Mouse (Mus musculus) left cerebral cortex, adult 11 months (tissue): Measurements from ENCODE around the gene Clec12a.

ENCODE experiments used
- DNase-seq: peaks from one replicate; pipeline ENCODE4 v3.0.0; 2022; ENCODE audit warnings: low spot score

The Clec12a gene

DNA sequence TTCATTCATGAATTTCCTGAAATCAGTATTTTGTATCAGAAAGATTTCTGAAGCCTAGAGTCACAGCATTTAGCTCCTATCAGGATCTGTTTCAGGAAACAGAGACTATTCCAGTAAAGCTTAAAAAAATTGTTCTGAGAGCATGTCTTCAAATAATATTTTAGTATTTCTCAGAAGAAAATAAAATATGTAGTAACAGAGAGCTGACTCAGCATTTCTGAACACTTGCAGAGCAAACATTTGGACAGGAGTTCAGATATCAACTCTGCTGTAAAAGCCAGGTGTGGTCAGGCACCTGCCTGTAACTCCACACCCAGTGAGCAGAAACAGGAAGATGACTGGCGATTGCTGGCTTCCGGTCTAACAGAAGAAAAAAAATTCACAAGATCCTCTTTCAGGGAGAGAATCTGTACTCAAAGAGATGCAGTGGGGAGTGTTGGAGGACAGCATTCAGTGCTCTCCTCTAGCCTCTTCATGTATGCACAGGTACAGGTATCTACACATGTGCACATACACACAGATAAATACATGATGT is 32.5 kb downstream of the Clec12a start:
- no peak for DNase-seq

DNA sequence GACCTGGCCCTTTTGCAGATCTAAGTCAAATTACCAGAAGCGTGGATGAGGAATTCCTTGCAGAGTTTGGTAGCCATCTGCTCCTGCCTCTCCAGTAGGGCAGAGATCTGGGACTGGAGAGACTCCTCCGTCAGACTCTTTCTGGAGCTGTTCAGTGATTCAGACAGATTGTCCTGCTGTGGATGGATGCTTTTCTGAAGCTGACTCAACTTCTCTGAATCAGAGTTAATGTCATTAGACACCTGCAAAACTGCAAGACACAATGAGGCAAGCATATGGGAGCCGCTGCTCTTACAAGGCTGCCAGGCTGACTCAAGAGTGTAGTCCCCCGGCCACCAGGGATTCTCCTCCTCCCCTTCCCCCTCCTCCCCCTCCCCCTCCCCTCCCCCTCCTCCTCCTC is 38.0 kb downstream of the Clec12a start:
- no peak for DNase-seq

DNA sequence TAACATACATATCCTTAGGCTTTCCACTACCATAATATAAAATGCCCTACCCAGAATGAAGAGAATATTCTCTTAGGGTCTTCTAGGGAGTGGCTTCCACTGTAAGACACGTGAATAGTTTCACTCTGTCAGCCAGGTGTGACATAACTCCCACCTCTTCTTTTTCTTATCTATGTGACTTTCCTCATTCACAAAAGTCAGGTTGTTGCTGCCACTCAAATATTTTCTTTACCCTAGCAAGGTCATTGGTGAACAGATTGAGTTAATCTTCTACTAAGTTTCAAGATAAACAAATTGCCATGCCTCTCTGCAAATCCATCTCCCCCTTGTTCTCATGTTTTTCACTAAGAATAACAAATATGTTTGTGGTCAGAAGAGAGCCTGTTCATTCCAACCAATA is 39.2 kb downstream of the Clec12a start:
- DNase-seq, result no peak

DNA sequence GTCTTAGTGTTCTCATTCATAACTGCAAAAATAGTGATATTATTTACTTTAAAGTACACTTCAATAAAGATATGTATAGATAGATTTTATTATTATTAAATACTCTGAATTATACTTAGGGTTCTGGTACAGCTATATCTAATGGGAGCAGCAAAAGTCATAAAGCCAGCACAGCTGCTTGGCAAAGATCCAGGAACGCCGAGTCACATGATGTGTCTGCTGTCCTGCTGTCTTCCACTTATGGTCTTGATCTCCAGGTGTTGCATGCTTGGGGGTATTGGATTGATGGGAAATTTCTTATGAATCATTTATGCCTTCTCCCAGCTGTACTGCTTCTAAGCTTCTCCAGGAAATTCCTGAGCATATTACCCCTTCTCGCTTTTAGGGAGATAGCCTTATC is 41.0 kb downstream of the Clec12a start:
- no peak for DNase-seq

DNA sequence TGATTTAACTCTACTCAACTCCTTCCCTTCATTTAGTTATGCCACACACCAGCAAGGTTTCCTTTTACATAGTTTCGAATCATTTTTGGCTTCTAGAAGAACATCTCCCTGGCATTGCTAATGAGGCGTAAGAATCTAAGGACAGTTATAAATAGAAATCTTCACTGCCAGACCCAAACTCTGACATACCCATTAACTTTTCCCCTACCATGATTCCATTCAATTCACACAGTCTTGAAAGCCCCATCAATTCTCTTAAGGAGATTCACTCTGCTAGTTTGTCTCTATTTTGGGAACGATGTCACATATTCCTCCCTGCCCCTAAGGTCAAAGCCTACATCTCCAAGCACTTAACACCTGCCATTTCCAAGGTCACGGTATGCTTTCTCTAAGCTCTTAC is 42.5 kb downstream of the Clec12a start:
- DNase-seq, result no peak

DNA sequence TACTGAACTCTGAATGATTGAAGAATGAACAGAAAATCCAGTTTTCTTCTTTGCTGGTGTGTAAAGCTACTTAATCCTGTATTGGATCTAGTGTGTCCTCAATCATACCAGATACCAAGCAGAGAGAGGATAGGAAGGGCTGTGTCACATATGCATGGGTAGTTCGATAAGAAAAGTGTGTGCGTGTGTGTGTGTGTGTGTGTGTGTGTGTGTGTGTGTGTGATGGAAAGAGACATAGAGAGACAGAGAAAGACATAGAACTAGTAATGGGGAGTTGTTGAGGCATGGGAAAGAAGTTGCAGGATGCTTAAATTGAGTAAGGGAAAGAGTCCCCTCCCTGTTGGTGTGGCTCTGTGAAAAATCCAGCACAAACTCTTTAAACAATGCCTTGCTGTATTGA is 43.3 kb downstream of the Clec12a start, which contains the start of gene Clec12b:
Clec12b (minus strand) TSS at position 101 of the 400 bp plus-strand sequence.
- DNase-seq, result no peak

DNA sequence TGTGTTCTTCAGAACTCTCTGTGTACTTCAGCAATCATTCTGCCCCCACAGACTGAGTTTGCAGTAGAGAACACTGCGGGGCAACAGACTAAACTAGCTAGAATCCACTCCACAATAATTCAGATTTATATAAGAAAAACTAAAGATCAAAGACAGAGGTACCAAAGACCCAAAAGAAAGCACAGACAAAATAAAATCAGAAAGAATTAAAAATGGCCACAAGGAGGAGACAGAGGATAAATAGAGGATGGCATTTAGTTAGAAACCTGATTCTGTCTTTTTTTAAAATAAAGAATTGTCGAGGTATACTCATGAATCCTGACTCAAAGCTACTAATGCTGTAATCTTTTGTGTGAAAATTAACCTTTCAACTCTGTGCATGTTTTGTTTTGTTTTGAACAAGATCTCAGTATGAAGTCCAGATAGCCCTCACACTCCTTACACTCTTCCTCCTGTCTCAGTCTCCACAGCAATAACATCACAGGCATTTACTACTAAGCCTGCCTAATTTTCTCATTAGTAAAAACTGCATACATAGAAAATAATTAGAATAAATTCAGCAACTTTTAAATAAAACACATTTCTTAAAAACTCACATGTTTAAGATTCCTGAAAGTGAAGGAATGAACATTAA is 50.7 kb downstream of the Clec12a start:
- DNase-seq, result peak; percentile 28

DNA sequence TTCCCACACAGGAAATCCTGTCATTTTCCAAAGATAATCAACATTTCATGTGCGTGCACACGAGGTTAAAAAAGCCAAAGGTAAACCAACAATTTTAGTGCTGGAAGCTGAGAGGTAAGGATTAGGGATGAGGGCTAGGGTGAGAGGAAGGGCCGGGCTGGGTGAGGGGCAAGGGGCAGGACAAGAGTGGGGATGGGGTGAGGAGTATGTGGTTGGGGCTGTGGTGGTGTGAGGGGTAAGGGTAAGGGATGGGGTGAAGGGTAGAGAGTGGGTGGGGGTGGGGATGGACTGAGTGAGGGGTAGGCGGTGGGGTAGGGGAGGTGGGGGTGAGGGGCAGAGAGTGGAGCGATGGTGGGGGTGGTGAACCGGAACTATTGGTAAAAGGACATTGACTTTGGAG is 51.2 kb downstream of the Clec12a start:
- no peak for DNase-seq

DNA sequence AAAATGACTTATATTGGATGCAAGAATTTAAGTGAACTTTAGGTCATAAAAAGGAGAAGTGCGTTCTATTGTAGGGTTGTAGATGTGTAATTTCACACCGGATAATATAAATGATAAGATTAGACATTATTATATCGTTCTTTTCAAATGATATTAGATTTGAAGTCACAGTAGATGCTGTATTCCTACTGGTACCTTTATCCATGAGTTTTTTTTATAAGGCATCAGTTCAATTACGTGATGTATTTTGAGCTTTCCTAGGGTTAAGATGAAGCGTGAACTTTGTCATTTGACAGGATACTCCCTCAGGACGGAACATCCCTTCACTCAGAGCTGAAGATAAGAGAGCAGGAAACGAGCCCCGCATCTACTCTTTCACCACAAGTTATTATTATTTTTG is 54.5 kb downstream of the Clec12a start, which contains the start of gene Clec1b:
Clec1b (plus strand) TSS at position 301 of the 400 bp plus-strand sequence.
- no peak for DNase-seq

DNA sequence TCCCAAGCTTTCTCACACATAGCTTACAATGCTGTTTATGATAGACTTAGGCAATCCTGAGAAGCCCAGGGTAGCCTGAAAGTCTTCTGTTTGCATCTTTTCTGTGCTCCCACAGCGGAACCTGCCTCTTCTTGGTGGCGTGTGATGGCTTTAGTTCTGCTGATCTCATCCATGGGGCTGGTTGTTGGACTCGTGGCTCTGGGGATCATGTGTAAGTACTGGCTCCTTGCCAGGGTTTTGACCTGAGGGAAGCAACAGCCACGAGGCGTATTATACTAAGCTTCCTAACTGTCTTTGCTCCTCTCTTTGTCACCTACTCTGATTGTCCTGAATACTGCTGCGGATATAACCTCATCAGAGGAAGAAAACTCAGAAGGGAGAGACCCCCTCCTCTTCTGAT is 57.5 kb downstream of the Clec12a start:
- peak; percentile 16 for DNase-seq

DNA sequence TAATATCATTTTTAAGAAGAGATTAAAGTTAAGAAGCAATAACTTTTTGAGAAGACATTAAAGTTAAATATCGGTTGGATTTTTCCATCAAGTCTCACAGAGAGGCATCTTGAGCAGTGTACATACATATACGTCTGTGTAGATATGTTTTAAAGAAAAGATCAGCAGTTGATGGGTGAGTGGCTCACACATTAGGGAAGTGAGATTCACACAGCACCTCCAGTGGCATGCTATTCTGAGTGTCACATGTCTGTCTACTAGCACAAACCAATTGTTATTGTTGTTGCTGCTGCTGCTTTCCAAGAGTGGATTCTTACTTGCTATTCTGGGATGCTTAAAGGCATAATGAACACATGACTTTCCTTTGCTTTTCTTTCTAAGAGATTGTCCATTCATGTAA is 59.9 kb downstream of the Clec12a start:
- no peak for DNase-seq

DNA sequence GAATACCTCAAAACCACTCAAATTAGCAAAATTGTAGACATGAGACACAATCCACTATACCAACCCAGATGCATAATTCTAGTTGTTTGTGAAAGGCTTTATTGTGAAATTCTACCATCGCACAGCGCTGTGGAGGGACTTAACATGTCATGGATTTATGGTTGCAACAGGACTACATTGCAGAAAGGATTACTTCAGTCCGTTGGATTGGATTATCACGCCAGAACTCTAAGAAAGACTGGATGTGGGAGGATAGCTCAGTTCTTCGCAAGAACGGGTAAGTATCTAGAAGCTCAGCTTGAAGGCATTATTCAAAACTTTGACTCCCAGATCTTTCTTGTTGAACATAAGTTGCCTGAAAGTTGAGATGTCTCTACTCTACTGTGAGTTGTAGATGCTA is 60.9 kb downstream of the Clec12a start:
- no peak for DNase-seq

DNA sequence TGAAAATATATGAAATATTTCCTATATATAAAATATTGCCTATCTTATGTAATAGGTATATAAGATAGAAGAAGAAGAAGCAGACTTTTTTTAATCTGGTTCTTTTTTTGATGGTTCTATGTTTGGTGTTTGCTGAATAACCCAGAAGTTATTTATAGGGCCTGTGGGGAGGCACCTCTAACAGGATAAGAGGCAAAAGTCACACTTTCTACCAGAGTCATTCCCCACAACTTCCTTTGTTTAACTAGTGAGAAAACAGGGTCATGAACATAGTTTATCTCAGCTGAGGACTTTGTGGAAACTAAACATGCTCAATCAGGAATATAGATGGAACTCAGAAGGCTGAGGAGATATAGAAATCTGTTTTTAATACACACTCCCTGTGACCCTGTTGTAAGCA is 63.5 kb downstream of the Clec12a start:
- DNase-seq, result no peak

DNA sequence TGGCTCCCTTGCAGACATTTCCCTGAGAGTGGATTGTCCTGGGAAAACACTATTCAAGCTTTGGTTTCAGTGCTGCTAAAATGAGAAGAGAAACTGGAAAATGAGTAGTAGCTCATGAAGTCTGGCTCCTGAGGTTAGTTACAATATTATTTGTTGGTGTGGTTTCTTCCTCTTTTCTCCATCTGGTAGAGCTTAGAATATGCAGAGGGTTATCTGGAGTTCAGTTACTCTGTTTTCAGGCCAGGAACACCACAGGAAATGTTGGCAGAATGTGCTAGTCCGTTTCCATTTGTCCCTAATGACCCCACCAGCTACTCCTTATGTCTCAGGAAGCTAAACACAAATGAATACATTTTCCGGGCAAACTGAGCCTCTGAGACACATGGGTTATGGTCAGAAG is 64.8 kb downstream of the Clec12a start:
- no peak for DNase-seq

DNA sequence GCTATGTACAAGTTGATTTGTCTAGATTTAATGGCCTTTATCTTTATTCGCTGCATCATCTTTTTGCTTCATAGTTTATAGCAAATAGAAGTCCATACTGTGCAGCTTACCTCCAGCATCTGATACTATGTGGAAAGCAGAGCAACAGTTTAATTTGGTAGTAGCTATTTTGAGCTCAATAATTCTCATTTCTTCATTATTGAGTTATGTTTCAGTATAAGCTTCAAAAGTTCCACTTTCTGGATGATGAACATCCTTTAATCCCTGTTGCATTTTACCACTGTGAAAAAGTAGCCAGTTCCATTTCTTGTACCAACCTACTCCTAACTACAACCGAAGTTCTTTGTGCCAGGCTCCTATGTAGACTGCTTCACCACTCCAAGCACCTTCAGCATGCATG is 66.1 kb downstream of the Clec12a start, which contains the start of gene Clec9a:
Clec9a (plus strand) TSS at position 301 of the 400 bp plus-strand sequence.
- DNase-seq, result no peak

DNA sequence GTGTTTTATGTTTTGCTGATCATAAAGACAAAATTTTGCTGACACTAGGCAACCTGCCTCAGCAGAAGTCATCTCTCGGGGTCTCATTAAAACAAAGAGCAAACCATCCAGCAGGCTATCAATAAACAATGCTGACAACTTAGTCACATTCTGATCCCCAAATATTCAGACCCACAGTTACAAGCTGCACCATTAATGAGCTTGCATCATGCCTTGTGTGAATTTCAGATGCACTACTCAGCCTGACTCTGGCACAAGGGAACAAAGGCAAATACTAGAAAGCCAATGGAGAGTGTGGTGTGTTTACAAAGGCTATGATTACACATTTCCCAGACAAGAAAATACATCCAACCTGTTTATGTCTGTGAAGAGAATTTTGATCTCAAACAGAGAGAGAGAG is 71.7 kb downstream of the Clec12a start:
- DNase-seq, result no peak
